Mouse (Mus musculus) brain, embryonic 14.5 days (tissue): Measurements from ENCODE around the gene Chkb.

Experiments
- CTCF ChIP-seq: fragments of 200-500 bp; IDR thresholded peaks from 2 replicates; pipeline ENCODE4 v1.5.1; 2012; ENCODE audit warnings: inconsistent platforms, mild to moderate bottlenecking, moderate library complexity, borderline replicate concordance; ENCODE audit not compliant: insufficient read depth, insufficient read length; ENCODE audit errors: extremely low read depth
- POLR2A ChIP-seq: fragments of 200-500 bp; IDR thresholded peaks from 2 replicates; pipeline ENCODE4 v1.6.1; 2012; ENCODE audit warnings: mild to moderate bottlenecking, inconsistent platforms, borderline replicate concordance; ENCODE audit not compliant: poor library complexity, insufficient read depth, insufficient read length, severe bottlenecking; ENCODE audit errors: extremely low read depth

DNA sequence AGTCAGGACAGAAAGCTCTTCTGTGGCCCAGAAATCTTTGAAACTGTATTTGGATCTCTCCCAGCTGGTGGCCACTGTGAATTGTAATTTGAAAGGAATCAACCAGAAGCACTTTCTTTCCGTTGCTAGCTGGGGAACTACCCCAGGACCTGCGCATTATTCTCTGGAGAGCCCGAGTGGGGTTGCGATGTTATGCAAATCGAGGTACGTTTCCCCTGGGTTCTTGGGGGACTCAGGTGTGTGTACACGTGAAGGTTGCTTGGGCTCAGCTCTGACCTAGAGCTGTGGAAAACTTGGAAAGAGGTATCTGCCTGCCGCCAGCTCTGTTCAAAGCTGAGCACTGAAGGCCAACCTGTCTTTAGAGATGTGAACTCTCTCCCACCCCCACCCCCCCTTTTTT, 48.1 kb upstream of the Chkb start:
- no peak for TF ChIP-seq CTCF
- TF ChIP-seq POLR2A: no peak
